Mouse (Mus musculus) liver, adult (tissue): Measurements from ENCODE around the gene C2cd5.

Experiments used
- GATA4 ChIP-seq: IDR thresholded peaks from 2 replicates; pipeline ENCODE4 v1.6.1; 2014; ENCODE audit warnings: mild to moderate bottlenecking, low read length; ENCODE audit not compliant: insufficient replicate concordance

The C2cd5 gene

DNA sequence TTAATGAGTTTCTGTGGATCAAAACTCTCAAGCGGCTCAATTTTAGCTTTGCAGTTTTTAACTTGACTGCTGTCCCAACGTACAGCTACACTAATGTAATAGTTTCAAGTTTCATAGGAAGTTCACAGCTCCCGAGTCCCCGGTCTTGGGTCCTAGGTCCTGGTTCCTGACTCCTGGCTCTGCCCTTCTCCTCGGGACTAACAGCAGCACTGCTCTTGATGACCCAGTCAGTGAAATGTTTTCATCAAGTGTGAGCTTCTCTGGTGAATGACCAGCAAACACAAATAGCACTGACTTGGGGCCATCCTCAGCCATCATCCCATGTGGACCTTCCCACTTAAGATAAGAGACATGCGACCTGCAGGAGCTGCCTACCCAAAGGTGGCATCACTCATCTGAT is 111.7 kb downstream of the C2cd5 start:
- no peak for TF ChIP-seq GATA4

GRCm38 (mm10) chr6:142987616-142988015 is 112.3 kb downstream of the C2cd5 start:
- TF ChIP-seq GATA4 = no peak

GRCm38 (mm10) chr6:142979665-142980660 is 120.0 kb downstream of the C2cd5 start:
- no peak for TF ChIP-seq GATA4

- no peak for TF ChIP-seq GATA4
These were observed 122.7 kb downstream of the C2cd5 start for GRCm38 (mm10) chr6:142977221-142977620.

DNA sequence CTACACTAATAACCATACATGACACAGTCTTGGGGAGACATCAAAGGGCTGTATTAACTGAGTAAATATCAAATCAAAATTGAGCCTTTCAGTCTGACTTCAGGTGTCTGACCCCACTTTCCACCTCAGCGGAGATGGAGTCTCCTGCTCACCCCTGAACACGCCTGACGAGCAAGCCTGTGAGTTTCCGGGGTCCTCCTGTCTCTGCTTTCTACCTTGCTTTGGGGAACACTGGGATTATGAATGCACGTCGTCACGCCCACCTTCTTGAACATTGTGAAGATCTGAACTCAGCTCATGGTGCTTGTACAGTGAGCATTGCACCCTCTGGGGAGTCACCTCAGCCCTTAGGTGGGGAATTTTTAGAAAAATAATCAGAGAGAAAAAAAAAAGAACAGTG is 126.7 kb downstream of the C2cd5 start:
- no peak for TF ChIP-seq GATA4

DNA sequence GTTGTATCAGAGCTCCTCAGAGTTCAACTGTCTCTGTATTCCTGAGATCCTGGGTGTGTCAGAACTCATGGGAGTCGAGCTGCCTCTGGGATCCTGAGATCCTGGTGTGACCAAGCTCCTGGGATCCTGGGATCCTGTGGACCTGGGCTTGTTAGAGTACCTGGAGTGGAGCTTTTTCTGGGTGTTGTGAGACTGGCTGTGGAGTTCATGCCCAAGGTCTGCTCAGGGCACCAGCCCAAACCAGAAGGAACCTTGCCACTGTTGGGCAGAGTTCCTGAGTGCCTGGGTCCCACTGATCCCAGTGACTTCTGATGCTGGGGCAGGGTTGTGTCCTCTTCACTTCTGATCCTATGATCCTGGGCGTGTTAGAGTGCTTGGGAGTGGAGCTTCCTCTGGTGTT is 127.7 kb downstream of the C2cd5 start:
- no peak for TF ChIP-seq GATA4

GRCm38 (mm10) chr6:142967407-142967806 is 132.5 kb downstream of the C2cd5 start:
- no peak for TF ChIP-seq GATA4

DNA sequence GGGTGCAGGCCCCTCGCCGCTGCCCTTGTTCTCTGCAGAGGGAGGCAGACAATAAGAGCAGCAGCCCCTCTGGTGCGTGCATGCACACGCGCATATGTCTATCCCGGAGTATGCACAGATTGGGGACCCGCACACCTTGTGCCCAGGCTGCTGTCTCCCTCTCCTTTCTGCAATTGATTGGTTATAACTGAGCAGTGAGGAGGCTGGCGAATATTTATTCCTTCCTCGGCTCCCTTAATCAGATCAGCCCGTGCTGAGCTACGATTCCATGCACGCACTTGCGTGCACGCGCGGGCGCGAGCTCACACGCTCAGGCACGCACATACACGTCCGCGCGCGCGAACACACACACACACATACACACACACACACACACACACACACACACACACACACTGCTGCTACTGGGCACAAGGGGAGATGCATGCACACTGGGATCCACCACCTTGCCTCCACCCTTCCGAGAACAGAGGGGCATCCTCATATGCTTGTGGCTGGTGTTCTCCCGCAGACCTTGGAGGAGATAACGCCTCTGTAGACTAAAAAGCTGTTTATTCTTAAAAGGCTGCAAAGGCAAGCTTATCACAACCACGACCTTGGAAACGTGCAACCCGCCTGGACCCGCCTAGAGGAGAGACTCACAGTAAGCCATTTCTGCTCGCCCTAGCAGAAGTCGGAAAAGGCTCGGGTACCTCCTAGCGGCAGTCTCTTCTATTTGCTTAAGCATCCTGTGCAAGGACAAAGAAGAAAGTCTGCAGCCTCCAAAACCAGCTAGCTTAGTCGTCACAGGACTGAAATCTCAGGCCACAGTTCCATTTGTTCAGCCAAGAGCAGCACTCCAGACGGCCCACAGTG is 135.2 kb downstream of the C2cd5 start:
- no peak for TF ChIP-seq GATA4

- TF ChIP-seq GATA4 = no peak
These were observed 135.8 kb downstream of the C2cd5 start, which contains the start of gene St8sia1 for GRCm38 (mm10) chr6:142964076-142964530. Gene St8sia1, minus strand, starts transcription at chr6:142964452.

GRCm38 (mm10) chr6:142963480-142964075 is 136.4 kb downstream of the C2cd5 start:
- no peak for TF ChIP-seq GATA4

GRCm38 (mm10) chr6:142962881-142963280 is 137.1 kb downstream of the C2cd5 start:
- TF ChIP-seq GATA4 = no peak

- TF ChIP-seq GATA4 = no peak
These were observed 137.5 kb downstream of the C2cd5 start for GRCm38 (mm10) chr6:142962476-142962875.

DNA sequence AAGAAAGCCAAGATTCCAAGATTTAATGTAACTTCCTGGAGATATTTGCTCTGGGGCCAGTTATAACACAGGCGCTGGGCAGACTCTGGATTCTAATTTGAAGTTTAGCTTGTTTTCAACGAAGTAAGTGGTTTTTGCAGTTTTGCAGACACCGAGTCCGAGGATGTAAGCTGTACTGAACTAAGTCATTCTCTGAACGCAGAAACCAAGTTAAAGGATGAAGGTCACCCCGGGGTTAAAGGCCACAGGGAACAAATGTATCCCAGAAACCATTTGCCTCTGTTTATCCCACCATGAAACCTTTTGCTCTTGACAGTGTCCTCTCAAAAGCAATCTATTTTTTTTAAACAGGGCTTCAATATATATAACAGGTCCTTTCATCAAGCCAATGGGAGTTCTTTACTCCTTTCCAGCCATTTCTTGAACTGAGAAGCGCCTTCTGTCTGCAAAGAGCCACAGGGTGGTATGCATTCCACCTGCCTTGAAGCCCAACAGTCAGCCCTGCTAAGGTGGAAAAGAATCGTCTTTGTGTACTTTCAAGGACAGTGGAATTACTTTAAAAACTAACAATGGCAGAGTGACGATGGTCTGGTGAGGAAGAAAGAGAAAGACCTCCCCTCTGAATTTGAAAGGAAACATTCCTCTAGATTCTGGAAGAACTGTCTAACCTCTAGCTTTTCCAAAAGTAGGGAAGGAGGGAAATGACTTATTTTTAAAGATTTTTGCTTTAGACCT is 138.1 kb downstream of the C2cd5 start:
- TF ChIP-seq GATA4 = no peak
